Mouse (Mus musculus): Measurements from ENCODE around the gene Tstd2. TPM values are rescaled to one million over a fixed set of nuclear protein-coding genes. Genes with fewer than 3 reads are reported as not detected.

Gene Tstd2
- polyA plus RNA-seq, 1 experiment from 2014 or later = 47.4 TPM

GRCm38 (mm10) chr4:46073736-46074135 lies 64.8 kb downstream of the Tstd2 start:
- Histone ChIP-seq H3K27me3 (no peaks in the 10 kb centered on the region), H3K27ac (no peak overlapping the region), H3K36me3 (no peaks in the 10 kb centered on the region), H3K4me2 (replicated peaks) (no peak overlapping the region), H3K9me3 (no peaks in the 10 kb centered on the region), H3K4me3 (replicated peaks) (no peak overlapping the region), H3K9ac (replicated peaks) (no peak overlapping the region), H3K4me1 (replicated peaks) (0 out of 2 replicates have a peak, but pooled peaks cover 6% of the 10 kb centered on the region)
- ATAC-seq = no peak
- WGBS = 68% methylated on average over 4 of the region's 4 CpGs

DNA sequence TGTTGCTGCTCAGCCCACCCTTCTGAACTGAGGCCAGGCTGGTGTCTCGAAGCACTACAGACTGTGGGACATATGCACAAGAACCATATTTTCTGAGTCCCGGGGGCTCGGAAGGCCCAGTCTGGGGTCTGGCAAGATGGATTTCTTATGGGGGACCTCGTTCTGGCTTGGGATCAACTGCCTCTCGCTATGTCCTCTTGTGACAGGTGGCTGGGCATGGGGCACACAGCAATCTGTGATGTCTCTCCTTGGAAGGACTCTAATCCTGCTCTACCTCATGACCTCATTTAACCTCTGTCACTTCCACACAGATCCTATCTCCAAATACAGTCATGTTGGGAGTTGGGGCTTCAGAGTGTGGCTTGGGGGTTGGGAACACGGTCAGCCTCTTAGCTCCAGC lies 65.9 kb downstream of the Tstd2 start:
- Histone ChIP-seq H3K9me3 (no peaks in the 10 kb centered on the region), H3K36me3 (no peaks in the 10 kb centered on the region), H3K9ac (replicated peaks) (no peak overlapping the region), H3K4me3 (replicated peaks) (no peak overlapping the region), H3K27ac (no peak overlapping the region), H3K4me1 (replicated peaks) (0 out of 2 replicates have a peak, but pooled peaks cover 6% of the 10 kb centered on the region), H3K27me3 (no peaks in the 10 kb centered on the region), H3K4me2 (replicated peaks) (no peak overlapping the region)
- ATAC-seq = no peak
- 87% methylated on average over 6 of the region's 6 CpGs for WGBS

DNA sequence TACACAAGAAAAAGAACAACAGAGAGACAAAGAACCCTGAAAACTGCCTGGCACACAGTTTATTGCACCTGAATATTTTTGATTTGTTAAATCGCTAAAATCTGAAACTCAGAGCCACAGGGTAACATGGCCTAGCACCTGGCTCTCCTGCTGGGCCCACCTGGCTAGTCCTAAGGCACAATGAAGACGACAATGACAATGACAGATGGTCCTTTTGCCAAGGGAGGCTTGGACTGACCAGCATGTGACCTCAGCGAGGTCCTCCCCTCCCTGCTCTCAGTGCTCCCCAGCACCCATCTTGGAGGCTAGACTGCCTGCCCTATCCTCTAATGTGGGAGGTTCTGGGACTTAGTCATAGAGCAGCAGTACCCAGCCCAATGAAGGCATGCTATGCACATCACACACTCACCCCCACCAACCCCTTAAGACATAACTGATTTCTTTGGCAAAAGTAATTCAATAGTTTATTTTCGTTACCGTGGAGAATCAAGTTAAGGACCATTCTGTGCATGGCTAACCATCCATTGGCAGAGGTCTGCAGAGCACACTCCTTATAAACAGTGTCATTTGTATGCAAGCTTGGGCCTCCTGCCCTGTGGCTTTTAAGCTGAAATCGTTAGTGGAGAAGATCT lies 68.5 kb downstream of the Tstd2 start:
- ATAC-seq = no peak
- H3K4me2 ChIP-seq (replicated peaks) = no peak overlapping the region
- H3K4me1 ChIP-seq (replicated peaks) = 0 out of 2 replicates have a peak, but pooled peaks cover 14% of the 10 kb centered on the region
- no peak overlapping the region for H3K9ac ChIP-seq (replicated peaks)
- H3K27me3 ChIP-seq = no peaks in the 10 kb centered on the region
- no peak overlapping the region for H3K4me3 ChIP-seq (replicated peaks)
- H3K9me3 ChIP-seq = no peaks in the 10 kb centered on the region
- H3K27ac ChIP-seq = no peak overlapping the region
- 58% methylated on average over 6 of the region's 6 CpGs for WGBS
- H3K36me3 ChIP-seq = no peaks in the 10 kb centered on the region

DNA sequence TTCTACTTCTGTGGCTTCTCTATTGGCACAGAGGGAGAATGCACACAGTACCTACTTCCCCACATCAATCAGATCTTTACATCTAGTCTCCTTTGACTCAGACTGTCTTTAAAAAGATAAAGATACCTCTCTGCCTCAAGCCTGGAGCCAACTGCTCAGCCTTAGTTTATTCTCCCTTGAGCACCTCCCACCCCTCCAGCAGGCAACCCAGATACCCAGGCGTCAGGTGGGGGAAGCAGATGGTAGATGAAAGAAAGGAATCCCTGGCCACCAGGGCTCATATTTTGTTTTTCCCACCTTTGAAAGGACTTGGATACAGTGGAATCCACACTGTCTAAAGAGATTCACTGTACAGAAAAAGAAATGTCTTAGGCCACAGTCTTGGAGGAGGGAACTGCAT lies 69.9 kb downstream of the Tstd2 start:
- 41% methylated on average over 1 of the region's 1 CpGs for WGBS
- Histone ChIP-seq H3K27ac (no peak overlapping the region), H3K4me2 (replicated peaks) (no peak overlapping the region), H3K9me3 (no peaks in the 10 kb centered on the region), H3K36me3 (no peaks in the 10 kb centered on the region), H3K9ac (replicated peaks) (no peak overlapping the region), H3K27me3 (no peaks in the 10 kb centered on the region), H3K4me3 (replicated peaks) (no peak overlapping the region), H3K4me1 (replicated peaks) (0 out of 2 replicates have a peak, but pooled peaks cover 14% of the 10 kb centered on the region)
- ATAC-seq = no peak

GRCm38 (mm10) chr4:46068060-46068459 lies 70.4 kb downstream of the Tstd2 start:
- no peak overlapping the region for H3K4me3 ChIP-seq (replicated peaks)
- no peak for ATAC-seq
- H3K9ac ChIP-seq (replicated peaks) = no peak overlapping the region
- no peak overlapping the region for H3K27ac ChIP-seq
- H3K27me3 ChIP-seq = no peaks in the 10 kb centered on the region
- no peaks in the 10 kb centered on the region for H3K36me3 ChIP-seq
- H3K9me3 ChIP-seq = no peaks in the 10 kb centered on the region
- no peak overlapping the region for H3K4me2 ChIP-seq (replicated peaks)
- 91% methylated on average over 3 of the region's 3 CpGs for WGBS
- H3K4me1 ChIP-seq (replicated peaks) = 0 out of 2 replicates have a peak, but pooled peaks cover 14% of the 10 kb centered on the region

- no peak overlapping the region for H3K4me2 ChIP-seq (replicated peaks)
- H3K36me3 ChIP-seq = no peaks in the 10 kb centered on the region
- no peaks in the 10 kb centered on the region for H3K9me3 ChIP-seq
- H3K27ac ChIP-seq = no peak overlapping the region
- H3K4me3 ChIP-seq (replicated peaks) = no peak overlapping the region
- WGBS = 69% methylated on average over 8 of the region's 8 CpGs
- 0 out of 2 replicates have a peak, but pooled peaks cover 14% of the 10 kb centered on the region for H3K4me1 ChIP-seq (replicated peaks)
- H3K27me3 ChIP-seq = no peaks in the 10 kb centered on the region
- no peak for ATAC-seq
- no peak overlapping the region for H3K9ac ChIP-seq (replicated peaks)
Measured at GRCm38 (mm10) chr4:46065695-46066340, 72.7 kb downstream of the Tstd2 start.

GRCm38 (mm10) chr4:46064961-46065360 lies 73.5 kb downstream of the Tstd2 start:
- H3K4me1 ChIP-seq (replicated peaks) = 0 out of 2 replicates have a peak, but pooled peaks cover 11% of the 10 kb centered on the region
- no peak overlapping the region for H3K27ac ChIP-seq
- no peak overlapping the region for H3K4me3 ChIP-seq (replicated peaks)
- H3K4me2 ChIP-seq (replicated peaks) = no peak overlapping the region
- H3K9ac ChIP-seq (replicated peaks) = no peak overlapping the region
- no peak for ATAC-seq
- H3K36me3 ChIP-seq = no peaks in the 10 kb centered on the region
- no peaks in the 10 kb centered on the region for H3K9me3 ChIP-seq
- 88% methylated on average over 3 of the region's 3 CpGs for WGBS
- H3K27me3 ChIP-seq = no peaks in the 10 kb centered on the region

Other genes with a start within 250 kb of the Tstd2 start
- gene Ccdc180, start 248.4 kb downstream of the Tstd2 start, polyA plus RNA-seq (2015; fragmentation: Nextera tagmentation; extraction: Ambion mirVana) = 0.14 and 0.43 TPM in 2 replicates
- 15.4 and 15.7 TPM in 2 replicates for gene Tdrd7, start 173.4 kb downstream of the Tstd2 start, polyA plus RNA-seq (2015; fragmentation: Nextera tagmentation; extraction: Ambion mirVana)
- gene Tmod1, start 99.8 kb downstream of the Tstd2 start, polyA plus RNA-seq (2015; fragmentation: Nextera tagmentation; extraction: Ambion mirVana) = 0.39 and 0.76 TPM in 2 replicates
- gene Ncbp1, start 81 bp downstream of the Tstd2 start, polyA plus RNA-seq (2015; fragmentation: Nextera tagmentation; extraction: Ambion mirVana) = 97.4 and 98.3 TPM in 2 replicates
- gene Xpa, start 57.6 kb upstream of the Tstd2 start, polyA plus RNA-seq (2015; fragmentation: Nextera tagmentation; extraction: Ambion mirVana) = 35.8 and 36.4 TPM in 2 replicates
- gene Foxe1, start 204.9 kb upstream of the Tstd2 start, polyA plus RNA-seq (2015; fragmentation: Nextera tagmentation; extraction: Ambion mirVana) = not detected in 2 replicates